ENCODE assay signal across 13 mouse cellular contexts in the genomic region with DNA sequence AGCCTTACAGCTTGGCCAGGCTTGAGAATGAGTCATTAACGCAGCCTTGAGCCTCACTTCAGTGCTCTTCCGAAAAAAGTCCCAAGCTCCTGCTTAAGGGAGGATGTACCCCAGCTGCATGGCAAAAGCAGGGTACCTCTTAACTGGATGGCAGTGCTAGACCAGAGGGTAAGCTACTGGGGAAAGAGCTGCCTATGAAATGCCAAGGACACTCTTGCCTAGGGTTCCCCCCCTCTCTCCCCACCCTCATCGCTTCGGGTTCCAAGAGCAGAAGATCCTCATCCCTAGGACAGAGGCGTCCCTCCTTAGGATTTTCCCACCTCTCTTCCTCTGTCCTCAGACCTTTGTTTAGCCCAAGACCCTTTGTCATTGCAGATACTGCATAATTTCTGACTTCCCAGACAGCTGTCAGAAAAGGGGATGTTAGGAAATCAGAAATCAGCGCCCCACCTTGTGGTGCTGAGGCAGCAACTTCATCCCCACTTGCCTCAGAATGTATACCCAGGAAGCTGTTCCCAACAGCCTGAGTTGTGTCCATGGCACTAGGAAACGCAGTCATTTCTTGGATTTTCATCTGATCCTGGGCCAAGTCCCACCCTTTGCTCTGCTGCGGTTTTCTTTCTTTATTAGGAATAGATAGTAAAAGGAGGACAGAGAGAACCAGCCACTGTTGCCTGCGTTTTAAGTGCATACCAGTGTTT. TPM values are rescaled to one million over a fixed set of nuclear protein-coding genes. Genes with fewer than 3 reads are reported as not detected.
DNase-seq lines count a peak whose midpoint lies in the region; ATAC-seq and TF ChIP-seq lines count a peak whose summit lies in the region.
"Had no signal": no experiment of that assay in that cellular context is flagged by ENCODE, and none has a peak within 500 bp of the region (broad histone marks: within the 10 kb centered on the region; RNA-seq: fewer than 3 reads in every experiment).

No protein-coding gene starts in this region.

- DNase-seq in brain, embryonic 14.5 days (ENCODE audit: low read depth) = peak; percentile 62
- no peak for DNase-seq in forebrain, postnatal 0 days
- no peak for DNase-seq in ovary, postnatal 36 days (ENCODE audit: low spot score)
- no peak for DNase-seq in left cerebral cortex, adult 11 months (ENCODE audit: low spot score)
- DNase-seq: gastrocnemius, postnatal 25 days; heart, postnatal 10 days; kidney, adult 9 months; thymus, adult 2 months had no signal

- no peaks in the 10 kb centered on the region; the same call in 1 of the 2 replicates for H3K36me3 ChIP-seq in intestine, postnatal 0 days (ENCODE audit: control insufficient read depth, insufficient read depth)
- no peaks in the 10 kb centered on the region for H3K36me3 ChIP-seq in intestine, embryonic 16.5 days (ENCODE audit: control insufficient read depth, insufficient read depth, low read length)
- H3K36me3 ChIP-seq in forebrain, postnatal 0 days (ENCODE audit: insufficient read depth) = 0 out of 2 replicates have a peak, but pooled peaks cover 4% of the 10 kb centered on the region
- H3K36me3 ChIP-seq in midbrain, embryonic 15.5 days (replicated peaks) = 0 out of 2 replicates have a peak, but pooled peaks cover 2% of the 10 kb centered on the region
- H3K36me3 ChIP-seq: liver, embryonic 15.5 days had no signal

- 0 out of 2 replicates have a peak, but pooled peaks have one; percentile 3 for TF ChIP-seq CTCF in intestine, postnatal 0 days (IDR thresholded peaks at IDR 0.05; ENCODE audit: low read depth)
- TF ChIP-seq CTCF in brain, embryonic 14.5 days (IDR thresholded peaks at IDR 0.05; ENCODE audit: borderline replicate concordance, extremely low read depth, insufficient read depth, insufficient read length) = peak; percentile 34; the same call in 1 of the 2 replicates
- TF ChIP-seq CTCF in forebrain, postnatal 0 days (IDR thresholded peaks at IDR 0.05; ENCODE audit: low read depth) = peak; percentile 57

- no peak overlapping the region for H3K4me2 ChIP-seq in intestine, postnatal 0 days (replicated peaks; ENCODE audit: low read depth)
- no peak overlapping the region for H3K4me2 ChIP-seq in intestine, embryonic 16.5 days (ENCODE audit: low read depth, low read length)
- peak overlapping the region; percentile 96 for H3K4me2 ChIP-seq in forebrain, postnatal 0 days (ENCODE audit: low read depth)
- peak overlapping the region; percentile 91 for H3K4me2 ChIP-seq in midbrain, embryonic 15.5 days
- H3K4me2 ChIP-seq: liver, embryonic 15.5 days had no signal

- no peak overlapping the region for H3K9ac ChIP-seq in intestine, postnatal 0 days (ENCODE audit: low read depth, low read length)
- no peak overlapping the region for H3K9ac ChIP-seq in intestine, embryonic 16.5 days (ENCODE audit: low read depth, low read length)
- peak overlapping the region; percentile 26 for H3K9ac ChIP-seq in forebrain, postnatal 0 days
- H3K9ac ChIP-seq in midbrain, embryonic 15.5 days = peak overlapping the region; percentile 32
- H3K9ac ChIP-seq: liver, embryonic 15.5 days had no signal

- H3K9me3 ChIP-seq in intestine, postnatal 0 days (ENCODE audit: control insufficient read depth) = no peaks in the 10 kb centered on the region
- H3K9me3 ChIP-seq in intestine, embryonic 16.5 days (ENCODE audit: control insufficient read depth, low read length) = no peaks in the 10 kb centered on the region
- H3K9me3 ChIP-seq in forebrain, postnatal 0 days (ENCODE audit: low read length) = no peaks in the 10 kb centered on the region
- no peaks in the 10 kb centered on the region for H3K9me3 ChIP-seq in midbrain, embryonic 15.5 days
- H3K9me3 ChIP-seq: liver, embryonic 15.5 days had no signal

- 75% methylated on average over 9 of the region's 9 CpGs for WGBS in intestine, postnatal 0 days
- WGBS in intestine, embryonic 16.5 days = 62% methylated on average over 9 of the region's 9 CpGs
- WGBS in forebrain, postnatal 0 days = 45% methylated on average over 9 of the region's 9 CpGs
- 49% methylated on average over 9 of the region's 9 CpGs for WGBS in midbrain, embryonic 15.5 days

- H3K27ac ChIP-seq in intestine, postnatal 0 days (ENCODE audit: low read depth, low read length) = no peak overlapping the region
- no peak overlapping the region for H3K27ac ChIP-seq in intestine, embryonic 16.5 days (ENCODE audit: low read length)
- 0 out of 2 replicates have a peak overlapping the region, but pooled peaks have one; percentile 2 for H3K27ac ChIP-seq in forebrain, postnatal 0 days (ENCODE audit: low read depth, low read length)
- H3K27ac ChIP-seq in midbrain, embryonic 15.5 days = peak overlapping the region; percentile 48
- H3K27ac ChIP-seq: liver, embryonic 15.5 days had no signal

- TF ChIP-seq POLR2A in brain, embryonic 14.5 days (IDR thresholded peaks at IDR 0.05; ENCODE audit: borderline replicate concordance, extremely low read depth, insufficient read depth, insufficient read length, poor library complexity, severe bottlenecking) = no peak

- H3K27me3 ChIP-seq in intestine, postnatal 0 days (replicated peaks; ENCODE audit: control insufficient read depth, insufficient read depth, low read length) = no peaks in the 10 kb centered on the region
- H3K27me3 ChIP-seq in intestine, embryonic 16.5 days (replicated peaks; ENCODE audit: control insufficient read depth, insufficient read depth, low read length) = peaks cover 14% of the 10 kb centered on the region; the same call in 1 of the 2 replicates
- no peaks in the 10 kb centered on the region for H3K27me3 ChIP-seq in forebrain, postnatal 0 days (ENCODE audit: insufficient read depth, low read length)
- no peaks in the 10 kb centered on the region for H3K27me3 ChIP-seq in midbrain, embryonic 15.5 days (replicated peaks)

- ATAC-seq in intestine, postnatal 0 days = no peak
- no peak for ATAC-seq in intestine, embryonic 16.5 days
- ATAC-seq in forebrain, postnatal 0 days = no peak
- no peak for ATAC-seq in midbrain, embryonic 15.5 days (replicated peaks)
- ATAC-seq in megakaryocyte, adult 5-6 weeks (ENCODE audit: poor library complexity, severe bottlenecking) = no peak

- H3K4me1 ChIP-seq in intestine, postnatal 0 days (replicated peaks; ENCODE audit: control insufficient read depth, insufficient read depth, low read length) = 0 out of 2 replicates have a peak, but pooled peaks cover 4% of the 10 kb centered on the region
- H3K4me1 ChIP-seq in intestine, embryonic 16.5 days (ENCODE audit: control insufficient read depth, insufficient read depth, low read length) = peaks cover 3% of the 10 kb centered on the region
- H3K4me1 ChIP-seq in forebrain, postnatal 0 days (ENCODE audit: insufficient read depth) = peaks cover 37% of the 10 kb centered on the region
- peaks cover 68% of the 10 kb centered on the region for H3K4me1 ChIP-seq in midbrain, embryonic 15.5 days

- H3K4me3 ChIP-seq in intestine, postnatal 0 days (ENCODE audit: low read depth, low read length) = no peak overlapping the region
- no peak overlapping the region for H3K4me3 ChIP-seq in intestine, embryonic 16.5 days (ENCODE audit: low read length)
- H3K4me3 ChIP-seq in forebrain, postnatal 0 days (ENCODE audit: low read depth, low read length) = peak overlapping the region; percentile 39
- peak overlapping the region; percentile 39 for H3K4me3 ChIP-seq in midbrain, embryonic 15.5 days
- H3K4me3 ChIP-seq: liver, embryonic 15.5 days had no signal

RNA-seq across cellular contexts. Expression of a gene that starts 4.7 kb away (rescaled TPM):
- polyA plus RNA-seq in intestine, postnatal 0 days (2015; fragmentation: Nextera tagmentation; extraction: Ambion mirVana) = 2.8 and 3.2 TPM in 2 replicates
- polyA plus RNA-seq in intestine, embryonic 16.5 days (2015; fragmentation: Nextera tagmentation; extraction: Ambion mirVana) = 0.65 and 0.77 TPM in 2 replicates
- 23.4 and 28.4 TPM in 2 replicates for polyA plus RNA-seq in brain, embryonic 14.5 days (2012; rRNA removed)
- total RNA-seq in forebrain, postnatal 0 days (2014; rRNA removed) = 32.9 and 37.1 TPM in 2 replicates
- polyA plus RNA-seq in forebrain, postnatal 0 days (2015; fragmentation: Nextera tagmentation; extraction: Ambion mirVana) = 4.0 and 5.4 TPM in 2 replicates
- polyA plus RNA-seq in midbrain, embryonic 15.5 days (2015; fragmentation: Nextera tagmentation; extraction: Ambion mirVana) = 7.0 and 7.6 TPM in 2 replicates
- total RNA-seq in megakaryocyte, adult 5-6 weeks (2015) = not detected in 2 replicates
- 0.07 TPM in 1 of 2 replicates, not detected in the other for total RNA-seq in megakaryocyte, adult 5-6 weeks (2017)

Comparison
In these comparisons a context has a peak if more than half of its experiments do, and no peak if none do; other contexts are left out.
1. H3K27ac ChIP-seq: peak in forebrain, postnatal 0 days (single experiment) and midbrain, embryonic 15.5 days (single experiment); none in intestine, postnatal 0 days (single experiment) and intestine, embryonic 16.5 days (single experiment).
2. H3K4me2 ChIP-seq: peak in forebrain, postnatal 0 days (single experiment) and midbrain, embryonic 15.5 days (single experiment); none in intestine, postnatal 0 days (single experiment) and intestine, embryonic 16.5 days (single experiment).
3. H3K4me3 ChIP-seq: peak in forebrain, postnatal 0 days (single experiment) and midbrain, embryonic 15.5 days (single experiment); none in intestine, postnatal 0 days (single experiment) and intestine, embryonic 16.5 days (single experiment).
4. H3K9ac ChIP-seq: peak in forebrain, postnatal 0 days (single experiment) and midbrain, embryonic 15.5 days (single experiment); none in intestine, postnatal 0 days (single experiment) and intestine, embryonic 16.5 days (single experiment).
5. CTCF ChIP-seq: peak in every context shown above with its lines; median percentile 57 in forebrain, postnatal 0 days; 34 in brain, embryonic 14.5 days; 3 in intestine, postnatal 0 days.